Mouse (Mus musculus) ovary, postnatal 14 days (tissue): ENCODE measurements at regions not wholly inside any gene's neighbourhood (a gene's known extent, or its start where the extent isn't known, plus 50 kb on each side); places are given as distances from the start of the nearest gene placed in this dataset.

Experiments
- DNase-seq: peaks from one replicate; pipeline ENCODE4 v3.0.0; 2022; ENCODE audit warnings: low spot score

GRCm38 (mm10) chr6:99938949-99939348 is 212.8 kb upstream of the Prok2 start:
- DNase-seq, result no peak

DNA sequence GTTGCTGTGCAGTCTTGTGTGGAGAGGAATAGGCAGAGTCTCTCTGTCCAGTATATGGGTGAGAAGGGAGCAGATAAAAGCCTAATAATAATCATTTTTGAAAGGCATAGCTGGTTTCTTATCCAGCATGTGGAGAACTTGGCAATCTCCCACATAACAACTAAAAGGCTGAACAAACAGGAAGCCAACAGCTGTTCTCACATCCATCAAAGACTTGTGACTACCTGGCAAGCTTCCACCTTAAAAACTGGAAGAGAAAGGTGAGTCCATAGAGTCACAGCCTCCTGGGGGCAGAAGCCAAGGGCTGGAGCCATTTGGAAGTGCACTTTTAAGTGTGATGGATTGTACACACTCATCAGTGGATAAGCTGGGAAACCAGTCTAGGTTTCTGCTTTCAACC is 210.5 kb upstream of the Prok2 start:
- no peak for DNase-seq

DNA sequence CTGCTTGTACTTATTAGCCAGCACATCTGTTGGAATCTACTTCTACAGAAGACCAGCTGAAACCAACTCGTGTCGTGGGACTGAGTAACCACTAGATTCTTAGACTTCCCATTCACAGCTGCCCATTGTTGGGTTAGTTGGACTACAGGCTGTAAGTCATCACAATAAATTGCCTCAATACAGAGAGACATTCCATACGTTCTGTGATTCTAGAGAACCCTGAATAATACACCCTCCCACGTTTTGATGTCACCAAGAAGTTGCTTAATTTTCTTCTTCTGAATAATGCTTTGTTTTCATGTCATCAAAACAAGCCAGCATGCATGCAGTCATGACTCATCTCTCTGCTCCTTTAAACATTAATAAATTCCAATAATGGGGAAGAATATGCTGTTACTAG is 209.2 kb upstream of the Prok2 start:
- no peak for DNase-seq

DNA sequence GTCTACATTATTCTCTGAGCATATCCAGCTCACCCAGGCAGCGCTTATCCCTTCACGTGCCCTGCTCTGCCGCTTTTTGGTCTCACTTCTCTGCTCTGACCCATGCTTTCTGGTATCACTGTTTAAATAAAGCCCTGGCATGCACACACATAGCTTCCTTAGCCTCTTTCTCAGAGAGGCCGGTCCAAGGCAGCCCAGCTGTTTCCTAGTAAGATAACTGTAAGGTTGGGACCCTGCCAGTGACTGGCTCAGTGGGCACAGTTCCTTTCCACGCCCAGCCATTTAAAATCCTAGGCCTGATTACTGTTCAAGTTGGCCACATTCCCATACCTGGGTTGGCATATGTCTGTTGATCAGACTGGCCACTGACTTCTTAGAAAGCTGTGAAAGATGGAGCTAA is 208.2 kb upstream of the Prok2 start:
- DNase-seq, result peak; percentile 37

- DNase-seq, result no peak
Measured at GRCm38 (mm10) chr6:99933404-99933803, 207.2 kb upstream of the Prok2 start.

DNA sequence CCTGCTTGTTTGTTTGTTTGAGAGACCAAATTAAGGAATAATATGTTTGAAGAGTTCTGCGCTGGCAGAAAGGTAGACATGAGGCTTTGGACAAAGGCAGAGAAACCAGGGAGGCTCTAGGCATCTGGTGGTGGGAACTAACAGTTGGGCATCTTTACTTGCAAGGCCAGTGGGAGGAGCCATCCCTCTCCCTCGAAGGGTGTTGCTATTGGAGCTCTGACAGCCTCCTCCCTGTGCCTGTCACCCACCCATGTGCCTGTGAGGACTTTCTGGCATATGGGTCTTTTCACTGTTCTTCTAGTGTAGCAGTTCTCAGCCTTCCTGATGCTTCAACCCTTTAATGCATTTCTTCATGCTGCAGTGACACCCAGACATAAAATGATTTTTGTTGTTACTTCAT is 206.7 kb upstream of the Prok2 start:
- DNase-seq, result no peak

GRCm38 (mm10) chr6:99932405-99932804 is 206.2 kb upstream of the Prok2 start:
- DNase-seq, result no peak

DNA sequence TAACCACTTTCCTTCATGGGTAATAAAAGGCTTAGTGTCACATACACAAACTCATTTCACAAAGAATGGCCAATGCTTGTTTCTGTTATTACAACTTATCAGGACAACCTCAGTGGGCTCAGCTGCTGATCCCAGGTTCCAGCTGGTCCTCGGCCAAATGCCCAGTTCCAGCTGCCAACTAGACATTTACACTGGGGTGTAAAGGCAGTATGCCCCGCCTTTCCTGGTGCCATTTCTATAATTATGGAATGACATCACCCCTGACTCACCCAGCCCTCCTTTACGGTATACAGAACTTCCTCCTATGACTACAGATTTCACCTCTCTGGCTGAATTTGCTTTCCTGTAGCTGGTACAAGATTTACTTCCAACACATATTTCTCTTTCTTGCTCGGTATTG is 205.4 kb upstream of the Prok2 start:
- DNase-seq, result no peak

- no peak for DNase-seq
Measured at GRCm38 (mm10) chr6:99930316-99930715, 204.1 kb upstream of the Prok2 start.

- DNase-seq, result no peak
Measured at GRCm38 (mm10) chr6:99927933-99928555, 201.9 kb upstream of the Prok2 start.

- no peak for DNase-seq
Measured at GRCm38 (mm10) chr6:99924181-99924580, 198.0 kb upstream of the Prok2 start.

- DNase-seq, result no peak
Measured at GRCm38 (mm10) chr6:99921966-99922365, 195.8 kb upstream of the Prok2 start.

- no peak for DNase-seq
Measured at GRCm38 (mm10) chr6:99919816-99920562, 193.8 kb upstream of the Prok2 start.

- DNase-seq, result no peak
Measured at GRCm38 (mm10) chr6:99918351-99918750, 192.2 kb upstream of the Prok2 start.

- no peak for DNase-seq
Measured at GRCm38 (mm10) chr6:99909921-99910320, 183.7 kb upstream of the Prok2 start.

GRCm38 (mm10) chr6:99909459-99909858 is 183.3 kb upstream of the Prok2 start:
- DNase-seq, result peak; percentile 39

DNA sequence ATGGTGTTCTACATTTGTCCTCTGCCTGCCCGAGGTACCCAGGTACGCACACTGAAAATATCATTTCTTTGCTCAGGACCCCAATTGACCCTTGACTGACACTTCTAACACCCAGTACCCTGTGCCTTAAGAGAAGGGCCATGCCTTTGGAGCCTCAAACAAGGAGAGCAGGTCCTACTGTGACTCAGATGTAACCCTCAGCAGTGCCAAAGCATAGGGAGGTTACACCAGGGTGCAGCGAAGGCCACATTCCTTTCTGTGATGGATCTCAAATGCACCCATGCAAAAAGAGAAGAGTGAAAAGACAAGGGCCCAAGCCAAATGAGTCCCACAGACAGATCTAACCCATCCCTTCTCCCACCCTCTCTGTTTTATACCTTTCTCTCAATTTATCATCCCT is 181.9 kb upstream of the Prok2 start:
- no peak for DNase-seq

GRCm38 (mm10) chr6:99905194-99905593 is 179.0 kb upstream of the Prok2 start:
- no peak for DNase-seq

DNA sequence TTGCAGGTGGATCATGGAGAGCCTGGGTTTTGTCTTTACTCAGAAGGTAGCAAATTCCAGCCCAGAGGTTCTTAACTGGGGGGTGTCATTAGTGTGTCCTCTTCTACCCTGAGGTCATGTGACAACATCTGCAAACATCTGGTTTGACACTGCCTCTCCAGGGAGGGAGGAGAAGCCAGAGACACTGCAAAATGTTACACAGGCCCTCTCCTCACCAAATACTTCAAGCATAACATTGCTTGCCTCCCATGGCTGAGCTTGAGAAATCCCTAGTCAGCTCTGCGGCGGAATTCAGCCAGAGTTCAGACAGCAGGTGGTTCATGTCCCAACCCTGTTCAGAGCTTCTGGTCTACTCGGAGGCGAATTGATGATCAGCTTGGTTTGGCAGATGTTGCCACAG is 178.4 kb upstream of the Prok2 start:
- no peak for DNase-seq

GRCm38 (mm10) chr6:99904044-99904443 is 177.9 kb upstream of the Prok2 start:
- peak; percentile 74 for DNase-seq

GRCm38 (mm10) chr6:99901564-99901963 is 175.4 kb upstream of the Prok2 start:
- DNase-seq, result no peak

DNA sequence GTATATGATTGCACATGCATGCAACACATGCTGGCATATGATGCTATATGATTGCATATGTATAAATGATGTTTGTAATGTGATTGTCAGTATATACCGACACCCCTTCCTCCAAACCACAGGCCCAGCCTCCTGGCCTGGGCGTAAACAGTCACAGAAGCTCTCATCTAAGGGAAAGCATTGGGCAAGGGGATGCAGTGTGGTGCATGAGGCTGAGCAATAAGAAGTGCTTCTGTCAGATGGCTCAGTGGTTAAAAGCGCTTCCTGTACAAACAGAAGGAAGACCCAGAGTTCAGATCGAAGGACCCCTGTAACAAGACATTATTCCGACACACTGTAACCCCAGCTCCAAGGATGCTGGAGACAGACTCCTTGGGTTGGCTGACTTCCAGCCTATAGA is 175.0 kb upstream of the Prok2 start:
- DNase-seq, result no peak

- DNase-seq, result no peak
Measured at GRCm38 (mm10) chr6:99899704-99900103, 173.5 kb upstream of the Prok2 start.

DNA sequence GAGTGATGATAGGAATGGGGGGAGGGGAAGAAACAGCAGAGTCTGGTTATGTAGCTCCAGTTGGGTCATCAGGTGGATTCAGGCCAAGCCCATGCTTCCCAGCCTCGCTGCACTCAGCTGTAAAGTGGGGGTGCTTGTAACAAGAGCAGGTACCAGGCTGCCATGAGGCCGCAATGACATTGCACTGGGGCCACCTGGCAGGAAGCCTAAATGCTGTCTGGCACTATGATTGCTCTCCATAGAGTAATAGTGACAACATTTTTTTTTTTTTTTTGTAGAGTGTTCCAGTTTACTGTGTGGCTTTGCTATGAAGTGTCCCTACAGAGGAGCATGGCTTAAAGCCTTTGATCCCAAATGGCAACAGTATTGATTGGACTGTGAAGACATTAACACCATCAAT is 171.9 kb upstream of the Prok2 start:
- DNase-seq, result no peak
